Mouse (Mus musculus) lung, postnatal 14 days (tissue): ENCODE results near the gene Gramd1c.

Experiments used
- DNase-seq: peaks from one replicate; pipeline ENCODE4 v3.0.0; 2021

Gramd1c gene

DNA sequence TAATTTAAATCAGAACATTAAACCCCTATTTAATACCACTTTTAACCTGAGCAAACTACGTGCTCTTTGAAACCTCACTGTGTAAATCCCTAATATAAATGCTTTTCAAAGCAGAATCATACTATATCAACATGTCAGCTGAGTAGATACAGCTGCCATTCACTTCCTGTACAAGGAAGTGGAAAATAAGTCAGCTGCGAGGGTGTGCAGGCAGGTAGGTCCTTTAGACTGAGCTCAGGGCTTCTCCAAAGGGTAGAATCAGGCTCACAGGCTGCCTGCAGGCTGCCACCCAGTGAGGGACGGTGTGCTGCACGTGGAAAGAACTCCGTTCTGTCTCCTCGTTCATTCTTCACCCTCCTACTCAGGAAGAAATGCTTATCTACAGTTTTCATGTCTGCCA is 108.2 kb downstream of the Gramd1c start:
- no peak for DNase-seq

DNA sequence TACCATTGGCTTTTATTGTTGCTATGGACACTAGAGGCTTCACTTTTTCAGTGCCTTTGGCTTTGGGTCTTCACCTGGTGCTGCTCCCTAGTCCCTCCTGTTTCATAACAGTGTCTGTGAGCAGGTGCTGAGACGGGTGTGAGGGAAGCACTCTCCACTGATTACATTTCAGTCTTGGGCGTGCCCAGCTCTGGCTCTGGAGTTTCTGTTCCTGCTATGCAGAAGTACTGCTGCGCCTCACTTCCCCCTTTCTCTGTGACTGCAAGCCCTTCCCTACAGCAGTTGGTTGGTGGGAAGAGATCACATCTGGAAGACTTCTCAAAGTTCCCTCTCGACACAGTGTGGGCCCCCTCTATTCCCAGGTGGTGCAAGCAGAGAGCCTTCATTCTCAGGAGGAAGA is 111.6 kb downstream of the Gramd1c start:
- DNase-seq: peak; percentile 27

DNA sequence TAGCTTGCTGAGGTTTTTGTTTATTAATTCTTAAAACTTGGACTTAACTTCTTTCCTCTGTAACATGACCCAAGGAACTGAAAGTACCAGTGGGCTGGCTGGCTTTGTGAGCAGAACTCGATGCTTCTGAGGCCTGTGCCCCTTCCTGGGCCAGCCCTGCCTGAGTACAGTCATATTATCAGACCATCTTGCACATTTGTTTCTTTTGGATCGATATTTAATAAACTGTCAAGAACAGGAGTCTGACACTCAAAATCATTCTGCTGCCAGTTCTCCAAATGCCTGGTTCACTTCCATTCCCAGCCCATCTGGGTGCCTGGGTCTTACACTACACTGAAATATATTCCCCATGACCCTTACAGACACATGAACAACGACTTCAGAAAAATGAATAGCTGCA is 117.3 kb downstream of the Gramd1c start:
- DNase-seq: no peak

DNA sequence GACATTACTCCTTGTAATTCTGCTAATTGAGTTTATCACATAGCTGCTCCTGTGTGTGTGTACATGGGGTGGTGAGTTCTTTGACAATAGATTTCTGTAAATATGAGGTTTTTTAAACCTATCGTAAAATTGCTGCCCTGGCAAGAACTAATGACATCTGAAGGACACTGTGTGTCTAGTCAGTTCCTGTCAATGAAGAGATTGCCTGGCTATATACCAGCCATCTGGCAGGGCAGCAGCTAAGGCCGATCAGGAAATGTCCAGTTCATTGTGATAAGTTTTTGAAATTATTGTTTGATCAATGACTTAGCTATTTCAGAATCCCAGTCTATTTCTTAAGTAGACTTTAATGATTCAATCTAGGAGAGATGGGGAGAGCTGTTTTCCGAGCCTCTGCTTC is 117.8 kb downstream of the Gramd1c start:
- no peak for DNase-seq

DNA sequence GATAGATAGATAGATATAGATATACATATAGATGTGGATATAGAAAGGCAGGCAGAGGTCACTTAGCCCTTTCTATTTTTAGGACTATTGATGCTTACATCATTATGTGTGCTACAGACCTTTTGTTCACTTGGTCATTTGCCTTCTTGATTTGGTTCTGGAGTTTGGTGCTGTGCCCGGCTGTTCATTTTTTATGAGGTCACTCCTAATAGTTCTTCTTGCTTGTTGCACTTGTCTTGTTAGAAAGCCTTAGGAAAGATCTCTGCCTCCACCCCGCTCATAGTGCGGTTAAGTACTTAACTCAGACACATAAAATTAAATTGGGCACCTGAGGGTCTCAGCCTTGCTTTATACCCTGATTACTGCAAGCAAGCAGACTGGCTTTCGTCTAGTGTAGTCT is 122.3 kb downstream of the Gramd1c start:
- no peak for DNase-seq

DNA sequence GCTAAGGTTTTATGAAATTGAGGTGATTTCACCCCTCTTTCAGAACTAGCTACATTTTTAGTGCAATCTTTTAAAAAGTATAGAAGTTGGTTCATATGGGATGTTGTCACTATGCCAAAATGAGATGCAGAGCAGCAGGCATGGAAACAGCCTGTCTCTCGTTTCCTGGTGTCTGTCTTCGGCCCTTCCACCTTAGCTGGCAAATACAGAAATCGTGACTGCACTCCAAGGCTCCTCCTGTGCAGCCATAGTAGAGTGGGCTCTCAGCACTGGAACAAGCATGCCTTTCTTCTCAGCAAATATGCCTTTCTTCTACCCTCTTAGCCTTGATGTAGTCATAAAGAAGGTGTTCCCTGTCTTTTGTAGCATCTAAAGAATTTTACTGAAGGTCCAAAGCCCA is 127.3 kb downstream of the Gramd1c start:
- no peak for DNase-seq

DNA sequence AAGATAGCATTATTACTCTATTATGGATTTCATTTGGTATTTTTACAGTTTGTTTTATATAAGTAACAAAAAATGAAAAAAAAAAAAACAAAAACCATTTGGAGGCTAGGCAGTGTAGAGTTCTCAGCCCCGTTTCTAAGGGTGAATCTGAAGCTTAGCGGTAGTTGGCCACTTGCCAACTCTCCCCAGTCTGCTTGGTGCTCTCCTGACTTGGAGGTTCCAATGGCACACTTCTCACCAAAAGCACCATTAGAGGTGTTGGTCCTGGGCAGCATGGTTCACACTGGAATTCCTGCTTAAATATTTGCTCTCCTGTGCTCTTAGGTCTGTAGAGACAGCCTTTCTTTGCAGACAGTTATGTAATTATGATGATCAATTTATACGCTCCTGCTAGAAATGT is 127.8 kb downstream of the Gramd1c start:
- no peak for DNase-seq

DNA sequence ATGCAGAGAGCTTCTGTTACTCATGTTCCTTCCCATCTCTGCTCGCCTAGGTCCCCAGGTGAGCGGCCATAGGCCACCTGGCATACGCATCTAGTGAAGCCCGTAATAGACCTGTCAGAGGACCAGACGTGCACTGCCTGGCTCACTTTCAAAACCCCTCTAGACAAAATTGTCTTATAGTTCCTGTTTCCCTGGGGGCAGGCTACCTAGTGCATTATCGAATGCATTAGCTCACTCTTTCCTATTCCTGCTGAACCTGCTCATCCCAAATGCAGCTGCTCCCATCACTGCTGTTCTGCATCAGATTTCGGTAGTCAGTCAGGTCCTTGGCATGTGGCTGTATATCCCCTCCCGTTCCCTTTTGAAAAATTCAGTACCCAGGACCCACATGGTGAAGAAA is 128.3 kb downstream of the Gramd1c start:
- no peak for DNase-seq

DNA sequence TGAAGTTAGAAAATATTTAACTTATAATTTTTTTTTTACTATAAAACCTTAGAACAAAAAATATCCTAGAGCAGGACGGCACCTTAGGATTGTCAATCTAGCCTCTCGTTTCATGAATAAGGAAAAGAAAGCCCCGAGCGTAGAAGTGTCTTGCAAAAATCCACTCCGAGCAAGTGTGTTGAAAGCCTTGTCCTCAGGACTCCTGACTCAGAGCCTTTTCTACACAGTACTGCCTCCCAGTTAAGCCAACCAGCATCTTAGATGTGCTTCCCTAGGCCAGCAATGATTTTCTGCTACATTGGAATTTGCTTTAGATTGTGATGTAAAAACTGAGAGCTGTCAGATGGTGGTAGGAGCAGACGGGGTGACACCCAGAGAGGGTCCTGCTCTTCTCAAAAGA is 130.1 kb downstream of the Gramd1c start:
- no peak for DNase-seq

DNA sequence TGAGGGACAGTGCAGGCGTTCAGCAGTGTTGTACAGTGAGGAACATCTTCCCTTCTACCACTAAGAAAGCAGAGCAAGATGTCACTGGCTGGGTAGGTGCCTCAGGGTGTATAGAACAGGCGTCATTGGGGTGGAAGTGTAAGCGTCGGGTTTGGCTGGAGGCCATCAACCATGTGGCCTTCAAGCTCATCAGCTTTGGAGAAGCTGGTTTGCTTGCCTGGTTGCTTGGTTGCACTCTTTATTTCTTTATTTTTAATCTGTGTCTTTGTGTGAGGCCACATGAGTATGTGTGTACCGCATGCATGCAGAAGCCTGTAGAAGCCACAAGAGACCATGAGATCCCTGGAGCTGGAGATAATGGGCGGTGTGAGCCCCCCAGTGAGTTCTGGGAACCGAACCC is 130.8 kb downstream of the Gramd1c start:
- DNase-seq: no peak

DNA sequence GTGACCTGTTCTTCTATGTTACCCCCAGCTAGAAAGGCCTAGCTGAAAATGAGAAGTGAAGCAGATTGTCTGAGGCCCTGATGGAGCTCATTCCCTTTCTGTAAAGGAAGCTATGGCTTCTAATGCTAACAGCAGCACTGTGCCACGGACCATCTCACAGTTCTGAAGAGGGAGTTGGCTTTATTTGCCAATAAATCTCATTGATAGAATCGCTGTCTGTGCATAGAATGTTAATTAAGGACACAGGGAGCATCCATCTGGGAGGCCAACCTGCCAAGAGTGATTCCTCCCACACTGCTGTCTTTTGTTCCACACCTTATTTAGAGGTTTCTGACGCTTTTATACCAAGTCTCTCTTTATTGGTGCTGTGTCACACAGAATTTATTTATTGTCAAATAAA is 131.6 kb downstream of the Gramd1c start:
- no peak for DNase-seq

DNA sequence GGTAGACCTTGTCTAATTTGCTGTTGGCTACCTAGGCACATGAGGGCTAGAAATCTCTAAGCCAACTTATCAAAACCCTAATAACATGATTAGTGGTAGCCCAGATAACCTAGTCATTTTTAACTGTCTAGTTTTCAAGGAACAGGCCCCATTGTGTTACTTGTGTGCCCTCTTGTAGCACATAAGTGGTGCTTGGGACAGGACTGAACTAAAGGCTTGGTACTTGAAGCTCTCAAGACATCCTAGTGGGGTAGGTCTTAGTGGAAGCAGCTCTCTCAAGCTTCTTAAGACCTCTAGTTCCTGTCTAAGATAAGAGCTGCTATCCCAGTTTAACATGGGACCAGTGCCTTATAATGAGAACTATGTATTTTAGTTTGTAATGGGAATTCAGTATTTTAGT is 132.6 kb downstream of the Gramd1c start:
- no peak for DNase-seq
